Mouse (Mus musculus): ENCODE measurements at regions not wholly inside any gene's neighbourhood (a gene's known extent, or its start where the extent isn't known, plus 50 kb on each side); places are given as distances from the start of the nearest gene placed in this dataset.

GRCm38 (mm10) chr1:60624231-60624630 is 57.3 kb upstream of the Raph1 start:
- Histone ChIP-seq H3K4me2 (ENCODE audit: low read depth) (no peak overlapping the region), H3K9ac (replicated peaks) (no peak overlapping the region), H3K4me3 (ENCODE audit: insufficient read depth in 1 of 2, low read depth in 2 of 2, low read length in 2 of 2) (no peak overlapping the region), H3K27ac (no peak overlapping the region), H3K36me3 (replicated peaks; ENCODE audit: control insufficient read depth, insufficient read depth, low read depth) (no peaks in the 10 kb centered on the region), H3K27me3 (ENCODE audit: control insufficient read depth, insufficient read depth, low read length) (no peaks in the 10 kb centered on the region), H3K4me1 (replicated peaks; ENCODE audit: control insufficient read depth in 2 of 2, insufficient read depth in 2 of 2, low read length in 1 of 2) (peaks cover 0 to 16% of the 10 kb centered on the region in 2 experiments; a peak in 2 of 4 replicates), H3K9me3 (ENCODE audit: control insufficient read depth, low read length) (no peaks in the 10 kb centered on the region)
- ATAC-seq (ENCODE audit: insufficient read depth) (no peak), DNase-seq (ENCODE audit: low read depth in 3 of 3, low spot score in 3 of 3) (no peak)
- WGBS (ENCODE audit: insufficient replicate concordance): 60% methylated on average over 4 of the region's 4 CpGs
- TF ChIP-seq CTCF (IDR thresholded peaks at IDR 0.05; ENCODE audit: low read depth) (no peak), EP300 (IDR thresholded peaks at IDR 0.05; ENCODE audit: low read depth) (no peak)

- Histone ChIP-seq H3K27ac (no peak overlapping the region), H3K4me3 (ENCODE audit: insufficient read depth in 1 of 2, low read depth in 2 of 2, low read length in 2 of 2) (no peak overlapping the region), H3K36me3 (replicated peaks; ENCODE audit: control insufficient read depth, insufficient read depth, low read depth) (no peaks in the 10 kb centered on the region), H3K9ac (replicated peaks) (no peak overlapping the region), H3K27me3 (ENCODE audit: control insufficient read depth, insufficient read depth, low read length) (no peaks in the 10 kb centered on the region), H3K4me2 (ENCODE audit: low read depth) (no peak overlapping the region), H3K4me1 (replicated peaks; ENCODE audit: control insufficient read depth in 2 of 2, insufficient read depth in 2 of 2, low read length in 1 of 2) (peaks cover 0 to 16% of the 10 kb centered on the region in 2 experiments; a peak in 2 of 4 replicates), H3K9me3 (ENCODE audit: control insufficient read depth, low read length) (no peaks in the 10 kb centered on the region)
- 54% methylated on average over 3 of the region's 3 CpGs for WGBS (ENCODE audit: insufficient replicate concordance)
- ATAC-seq (ENCODE audit: insufficient read depth) (no peak), DNase-seq (ENCODE audit: low read depth in 3 of 3, low spot score in 3 of 3) (no peak)
- TF ChIP-seq EP300 (IDR thresholded peaks at IDR 0.05; ENCODE audit: low read depth): no peak
- no peak for TF ChIP-seq CTCF (IDR thresholded peaks at IDR 0.05; ENCODE audit: low read depth)
Observed at GRCm38 (mm10) chr1:60623440-60624016, 56.6 kb upstream of the Raph1 start.

- no peak for DNase-seq (ENCODE audit: low read depth in 3 of 3, low spot score in 3 of 3)
- Histone ChIP-seq H3K27ac (no peak overlapping the region), H3K4me3 (ENCODE audit: insufficient read depth in 1 of 2, low read depth in 2 of 2, low read length in 2 of 2) (no peak overlapping the region), H3K9ac (replicated peaks) (no peak overlapping the region), H3K4me1 (replicated peaks; ENCODE audit: control insufficient read depth in 2 of 2, insufficient read depth in 2 of 2, low read length in 1 of 2) (peaks cover 0 to 2% of the 10 kb centered on the region in 2 experiments; a peak in 1 of 4 replicates), H3K4me2 (ENCODE audit: low read depth) (no peak overlapping the region), H3K9me3 (ENCODE audit: control insufficient read depth, low read length) (no peaks in the 10 kb centered on the region), H3K36me3 (replicated peaks; ENCODE audit: control insufficient read depth, insufficient read depth, low read depth) (no peaks in the 10 kb centered on the region), H3K27me3 (ENCODE audit: control insufficient read depth, insufficient read depth, low read length) (no peaks in the 10 kb centered on the region)
- 39% methylated on average over 3 of the region's 3 CpGs for WGBS (ENCODE audit: insufficient replicate concordance)
- no peak for TF ChIP-seq EP300 (IDR thresholded peaks at IDR 0.05; ENCODE audit: low read depth)
- no peak for TF ChIP-seq CTCF (IDR thresholded peaks at IDR 0.05; ENCODE audit: low read depth)
- no peak for ATAC-seq (ENCODE audit: insufficient read depth)
Observed at GRCm38 (mm10) chr1:60621770-60622169, 54.9 kb upstream of the Raph1 start.

GRCm38 (mm10) chr1:60621064-60621726 is 54.3 kb upstream of the Raph1 start:
- Histone ChIP-seq H3K4me1 (replicated peaks; ENCODE audit: control insufficient read depth in 2 of 2, insufficient read depth in 2 of 2, low read length in 1 of 2) (peaks cover 0 to 2% of the 10 kb centered on the region in 2 experiments; a peak in 1 of 4 replicates), H3K27ac (no peak overlapping the region), H3K4me3 (ENCODE audit: insufficient read depth in 1 of 2, low read depth in 2 of 2, low read length in 2 of 2) (no peak overlapping the region), H3K9ac (replicated peaks) (no peak overlapping the region), H3K27me3 (ENCODE audit: control insufficient read depth, insufficient read depth, low read length) (no peaks in the 10 kb centered on the region), H3K4me2 (ENCODE audit: low read depth) (no peak overlapping the region), H3K36me3 (replicated peaks; ENCODE audit: control insufficient read depth, insufficient read depth, low read depth) (no peaks in the 10 kb centered on the region), H3K9me3 (ENCODE audit: control insufficient read depth, low read length) (no peaks in the 10 kb centered on the region)
- WGBS (ENCODE audit: insufficient replicate concordance): 63% methylated on average over 8 of the region's 8 CpGs
- DNase-seq (ENCODE audit: low read depth in 3 of 3, low spot score in 3 of 3) (no peak), ATAC-seq (ENCODE audit: insufficient read depth) (no peak)
- TF ChIP-seq CTCF (IDR thresholded peaks at IDR 0.05; ENCODE audit: low read depth): no peak
- TF ChIP-seq EP300 (IDR thresholded peaks at IDR 0.05; ENCODE audit: low read depth): no peak

- ATAC-seq (ENCODE audit: insufficient read depth): no peak
- Histone ChIP-seq H3K4me2 (ENCODE audit: low read depth) (no peak overlapping the region), H3K27ac (no peak overlapping the region), H3K4me1 (replicated peaks; ENCODE audit: control insufficient read depth in 2 of 2, insufficient read depth in 2 of 2, low read length in 1 of 2) (no peaks in the 10 kb centered on the region), H3K9ac (replicated peaks) (no peak overlapping the region), H3K36me3 (replicated peaks; ENCODE audit: control insufficient read depth, insufficient read depth, low read depth) (no peaks in the 10 kb centered on the region), H3K27me3 (ENCODE audit: control insufficient read depth, insufficient read depth, low read length) (no peaks in the 10 kb centered on the region), H3K9me3 (ENCODE audit: control insufficient read depth, low read length) (no peaks in the 10 kb centered on the region), H3K4me3 (ENCODE audit: insufficient read depth in 1 of 2, low read depth in 2 of 2, low read length in 2 of 2) (no peak overlapping the region)
- TF ChIP-seq CTCF (IDR thresholded peaks at IDR 0.05; ENCODE audit: low read depth) (no peak), EP300 (IDR thresholded peaks at IDR 0.05; ENCODE audit: low read depth) (no peak)
- 50% methylated on average over 1 of the region's 1 CpGs for WGBS (ENCODE audit: insufficient replicate concordance)
- DNase-seq (ENCODE audit: low read depth in 3 of 3, low spot score in 3 of 3): no peak
Observed at GRCm38 (mm10) chr1:60618389-60618788, 51.5 kb upstream of the Raph1 start.
